Mouse (Mus musculus) lung, postnatal 0 days (tissue): ENCODE measurements around the gene Coq8b. TPM values are rescaled to one million over a fixed set of nuclear protein-coding genes. Genes with fewer than 3 reads are reported as not detected.
A peak's percentile ranks its signal among the peaks of the same experiment; 100 is the strongest.

ENCODE experiments used
- ATAC-seq: fragments of 200-750 bp; cut with Nextera tagmentation; 2 replicates; pipeline ENCODE4 v1.8.0; 2017; ENCODE audit warnings: moderate library complexity
- DNase-seq: peaks from one replicate; pipeline ENCODE4 v3.0.0-alpha.2; 2016; ENCODE audit warnings: low spot score
- H3K27ac ChIP-seq: fragments of 300-500 bp; sonication (generic); 2 replicates; pipeline ENCODE4 v1.5.1; 2014; ENCODE audit warnings: antibody characterized with exemption, mild to moderate bottlenecking, low read length, mixed read lengths
- H3K27me3 ChIP-seq: fragments of 300-500 bp; sonication (generic); replicated peaks from 2 replicates; pipeline ENCODE4 v1.6.1; 2014; ENCODE audit warnings: low read length, mixed read lengths; ENCODE audit not compliant: insufficient read depth
- H3K36me3 ChIP-seq: fragments of 300-500 bp; sonication (generic); 2 replicates; pipeline ENCODE4 v1.6.1; 2014; ENCODE audit warnings: low read length, mixed read lengths; ENCODE audit not compliant: insufficient read depth
- H3K4me1 ChIP-seq: fragments of 300-500 bp; sonication (generic); 2 replicates; pipeline ENCODE4 v1.6.1; 2014; ENCODE audit warnings: antibody characterized with exemption, low read depth, low read length, mixed read lengths; ENCODE audit not compliant: insufficient read depth
- H3K4me2 ChIP-seq: fragments of 300-500 bp; sonication (generic); replicated peaks from 2 replicates; pipeline ENCODE4 v1.6.1; 2014; ENCODE audit warnings: low read depth, mild to moderate bottlenecking, low read length, moderate library complexity, mixed read lengths
- H3K4me3 ChIP-seq: fragments of 300-500 bp; sonication (generic); 2 replicates; pipeline ENCODE4 v1.5.1; 2014; ENCODE audit warnings: low read depth, low read length
- H3K9ac ChIP-seq: fragments of 300-500 bp; sonication (generic); replicated peaks from 2 replicates; pipeline ENCODE4 v1.6.1; 2014; ENCODE audit warnings: low read depth, mild to moderate bottlenecking
- H3K9me3 ChIP-seq: fragments of 300-500 bp; sonication (generic); 2 replicates; pipeline ENCODE4 v1.6.1; 2016; ENCODE audit warnings: low read length, mixed read lengths
- CTCF ChIP-seq: IDR thresholded peaks from 2 replicates; pipeline ENCODE4 v1.5.1; 2016; ENCODE audit warnings: antibody characterized with exemption, mild to moderate bottlenecking
- EP300 ChIP-seq: IDR thresholded peaks from 2 replicates; pipeline ENCODE4 v1.6.1; 2016; ENCODE audit warnings: antibody characterized with exemption, mild to moderate bottlenecking, control low read depth
- WGBS: fragments of 180-500 bp; shearing (Covaris S2); extraction: QIAGEN DNeasy Blood & Tissue Kit; methylation state at CpG from one replicate; pipeline ENCODE4 v1.1.7; 2014; 5-methylcytosine and 5-hydroxymethylcytosine counted together
- polyA plus RNA-seq: library from polyadenylated mRNA; unstranded; fragments of >200 nt; fragmentation: Nextera tagmentation; extraction: Ambion mirVana; gene quantifications from 2 replicates; pipeline ENCODE4 v1.2.1, GENCODE M21; 2015

Coq8b gene
- polyA plus RNA-seq, 1 experiment from 2014 or later = 21.3 TPM

- peak overlapping the region; percentile 5 for H3K27ac ChIP-seq
- no peaks in the 10 kb centered on the region for H3K9me3 ChIP-seq
- H3K4me1 ChIP-seq = no peaks in the 10 kb centered on the region
- DNase-seq = no peak
- no peak overlapping the region for H3K4me3 ChIP-seq
- 34% methylated on average over 20 of the region's 20 CpGs for WGBS
- H3K4me2 ChIP-seq = no peak overlapping the region
- TF ChIP-seq EP300 (no peak), CTCF (no peak)
- H3K36me3 ChIP-seq = peaks cover 7% of the 10 kb centered on the region; the same call in 1 of the 2 replicates
- no peaks in the 10 kb centered on the region for H3K27me3 ChIP-seq
- H3K9ac ChIP-seq = no peak overlapping the region
- peak; percentile 43; the same call in 1 of the 2 replicates for ATAC-seq
Measured at GRCm38 (mm10) chr7:27266515-27267128, 33.8 kb downstream of the Coq8b start.

GRCm38 (mm10) chr7:27271423-27271822 is 38.6 kb downstream of the Coq8b start:
- no peak overlapping the region for H3K4me2 ChIP-seq
- peaks cover 19% of the 10 kb centered on the region; the same call in 1 of the 2 replicates for H3K36me3 ChIP-seq
- DNase-seq (no peak), ATAC-seq (no peak)
- H3K9ac ChIP-seq = no peak overlapping the region
- no peaks in the 10 kb centered on the region for H3K4me1 ChIP-seq
- no peak overlapping the region for H3K27ac ChIP-seq
- H3K4me3 ChIP-seq = no peak overlapping the region
- no peaks in the 10 kb centered on the region for H3K9me3 ChIP-seq
- no peaks in the 10 kb centered on the region for H3K27me3 ChIP-seq
- WGBS = 87% methylated on average over 8 of the region's 8 CpGs
- no peak for TF ChIP-seq EP300
- TF ChIP-seq CTCF = peak; percentile 26; the same call in 1 of the 2 replicates

GRCm38 (mm10) chr7:27273739-27274351 is 41.0 kb downstream of the Coq8b start:
- Histone ChIP-seq H3K4me2 (0 out of 2 replicates have a peak overlapping the region, but pooled peaks have one; percentile 4), H3K9ac (no peak overlapping the region), H3K9me3 (no peaks in the 10 kb centered on the region), H3K27ac (no peak overlapping the region), H3K4me1 (no peaks in the 10 kb centered on the region), H3K36me3 (peaks cover 12% of the 10 kb centered on the region), H3K27me3 (no peaks in the 10 kb centered on the region), H3K4me3 (no peak overlapping the region)
- WGBS = 62% methylated on average over 29 of the region's 32 CpGs
- peak; percentile 57 for ATAC-seq
- DNase-seq = peak; percentile 46
- TF ChIP-seq EP300 (no peak), CTCF (peak; percentile 68)

GRCm38 (mm10) chr7:27274916-27275315 is 42.1 kb downstream of the Coq8b start:
- Histone ChIP-seq H3K4me2 (no peak overlapping the region), H3K9me3 (no peaks in the 10 kb centered on the region), H3K27me3 (no peaks in the 10 kb centered on the region), H3K36me3 (peaks cover 18% of the 10 kb centered on the region), H3K27ac (no peak overlapping the region), H3K9ac (no peak overlapping the region), H3K4me1 (no peaks in the 10 kb centered on the region), H3K4me3 (no peak overlapping the region)
- 77% methylated on average over 4 of the region's 4 CpGs for WGBS
- DNase-seq = no peak
- TF ChIP-seq EP300 = no peak
- TF ChIP-seq CTCF = no peak
- ATAC-seq = no peak

GRCm38 (mm10) chr7:27276021-27276420 is 43.2 kb downstream of the Coq8b start:
- no peaks in the 10 kb centered on the region for H3K9me3 ChIP-seq
- ATAC-seq (peak; percentile 40; the same call in 1 of the 2 replicates), DNase-seq (peak; percentile 30)
- TF ChIP-seq CTCF (no peak), EP300 (no peak)
- H3K36me3 ChIP-seq = peaks cover 25% of the 10 kb centered on the region
- H3K9ac ChIP-seq = no peak overlapping the region
- no peak overlapping the region for H3K4me3 ChIP-seq
- H3K4me1 ChIP-seq = no peaks in the 10 kb centered on the region
- no peaks in the 10 kb centered on the region for H3K27me3 ChIP-seq
- no peak overlapping the region for H3K4me2 ChIP-seq
- 60% methylated on average over 7 of the region's 7 CpGs for WGBS
- H3K27ac ChIP-seq = no peak overlapping the region

- peak; percentile 25 for DNase-seq
- ATAC-seq = no peak
- WGBS = 90% methylated on average over 3 of the region's 3 CpGs
Measured at GRCm38 (mm10) chr7:27277191-27277590, 44.4 kb downstream of the Coq8b start.

More at GRCm38 (mm10) chr7:27277191-27277590, 44.4 kb downstream of the Coq8b start:
- H3K4me3 ChIP-seq = no peak overlapping the region
- H3K9ac ChIP-seq = no peak overlapping the region
- H3K27me3 ChIP-seq = no peaks in the 10 kb centered on the region
- H3K27ac ChIP-seq = no peak overlapping the region
- H3K4me2 ChIP-seq = no peak overlapping the region
- H3K36me3 ChIP-seq = peaks cover 23% of the 10 kb centered on the region
- no peak for TF ChIP-seq EP300
- TF ChIP-seq CTCF = peak; percentile 70
- H3K9me3 ChIP-seq = no peaks in the 10 kb centered on the region
- no peaks in the 10 kb centered on the region for H3K4me1 ChIP-seq
